Mouse (Mus musculus): ENCODE results near the gene Gnpnat1.

Gnpnat1 gene

DNA sequence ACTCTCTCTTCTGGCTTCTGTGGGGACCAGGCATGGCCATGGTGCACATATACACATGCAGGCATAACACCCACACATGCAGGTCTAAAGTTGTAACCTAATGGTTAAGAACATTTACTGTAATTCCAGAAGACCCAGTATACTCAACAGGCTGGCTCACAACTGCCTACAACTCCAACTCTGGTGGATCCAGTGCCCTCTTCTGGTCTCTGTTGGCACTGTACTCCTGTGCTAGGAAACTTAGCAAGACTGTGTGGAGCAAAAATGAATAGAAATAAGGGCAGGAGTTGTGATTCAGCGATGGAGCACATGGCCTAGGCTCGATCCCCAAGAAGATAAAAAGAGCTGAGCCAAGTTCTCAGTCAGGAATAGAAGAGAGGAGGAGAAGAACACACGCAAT is 4.9 kb downstream of the Gnpnat1 start:
- DNase-seq (ENCODE audit: low read depth): peak; percentile 39

DNA sequence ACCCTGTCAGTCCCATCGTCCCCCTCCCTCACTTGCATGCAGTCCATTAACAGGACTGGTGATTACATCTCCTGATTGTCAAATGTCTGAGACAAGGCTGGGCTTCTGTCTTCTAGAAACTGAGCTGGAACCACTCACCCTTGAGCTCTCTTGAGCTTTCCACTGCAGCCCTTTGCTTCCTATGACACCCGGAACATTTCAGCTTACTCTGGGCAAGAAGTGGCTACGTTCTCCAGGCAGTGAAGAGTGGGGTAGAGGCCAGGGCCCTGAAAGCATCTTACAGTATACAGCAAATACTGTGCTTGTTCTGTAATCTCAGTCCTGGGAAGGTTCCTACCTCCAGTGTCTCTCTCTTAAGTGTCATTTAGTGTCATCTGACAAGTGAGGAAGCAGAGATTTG is 15.5 kb downstream of the Gnpnat1 start:
- no peak for DNase-seq (ENCODE audit: low read depth)

DNA sequence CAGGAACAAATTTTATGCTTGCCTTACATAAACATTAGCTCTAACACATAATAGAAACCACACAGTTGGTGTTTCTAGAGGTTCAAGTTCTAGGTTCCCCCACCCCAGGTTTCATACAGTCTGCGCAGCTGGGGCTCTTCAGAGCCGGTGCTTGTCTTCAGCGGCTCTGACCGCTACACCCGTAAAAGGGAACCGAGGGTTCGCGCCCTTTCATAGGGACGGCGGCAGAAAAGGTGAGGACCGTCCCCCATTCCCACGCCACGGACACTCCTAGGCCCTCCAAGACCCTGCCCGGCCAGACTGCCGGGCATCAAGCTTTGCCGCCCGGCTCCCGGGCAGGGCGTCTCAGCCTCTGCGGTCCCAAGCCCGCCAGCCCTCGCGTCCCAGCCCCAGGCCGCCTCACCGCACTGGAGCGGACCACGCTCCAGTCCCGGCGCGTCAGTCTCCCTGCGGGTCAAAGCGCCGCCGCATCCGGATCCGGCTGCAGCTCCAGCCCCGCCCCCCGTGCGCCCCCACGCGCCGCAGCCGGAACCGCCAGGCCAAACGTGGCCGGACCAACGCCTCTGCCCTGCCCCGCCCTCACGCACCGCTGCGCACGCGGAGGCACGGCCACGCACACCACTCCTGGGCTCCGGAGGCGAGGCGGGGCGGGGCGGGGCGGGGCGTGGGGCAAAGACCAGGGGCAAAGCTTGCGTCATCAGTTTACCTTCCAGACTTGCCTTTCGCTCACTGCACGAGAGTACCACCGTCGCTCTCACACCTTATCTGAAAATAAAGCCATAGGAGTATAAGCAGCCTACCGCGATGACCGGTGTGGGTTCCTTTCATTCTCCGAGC is 16.1 kb downstream of the Gnpnat1 start:
- DNase-seq (ENCODE audit: low read depth): peak; percentile 91

DNA sequence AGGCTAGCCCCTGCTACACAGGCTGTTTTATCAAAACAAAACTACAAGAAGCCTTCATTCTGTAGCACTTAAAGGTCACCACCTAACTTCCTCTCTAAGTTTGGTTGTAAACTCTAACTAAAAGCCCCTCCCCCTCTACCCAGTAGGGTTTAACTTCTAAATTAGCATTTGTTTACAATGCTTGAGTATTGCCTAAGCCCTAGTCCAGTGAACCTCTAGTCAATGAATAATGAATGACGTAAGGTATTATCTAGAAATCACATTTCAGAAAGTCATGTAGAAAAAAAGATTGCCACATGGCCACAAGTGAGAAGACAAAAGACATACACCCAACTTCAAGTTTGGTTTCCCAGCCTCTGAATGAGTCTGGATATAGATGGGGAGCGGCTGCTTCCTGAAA is 17.2 kb downstream of the Gnpnat1 start:
- DNase-seq (ENCODE audit: low read depth): no peak

DNA sequence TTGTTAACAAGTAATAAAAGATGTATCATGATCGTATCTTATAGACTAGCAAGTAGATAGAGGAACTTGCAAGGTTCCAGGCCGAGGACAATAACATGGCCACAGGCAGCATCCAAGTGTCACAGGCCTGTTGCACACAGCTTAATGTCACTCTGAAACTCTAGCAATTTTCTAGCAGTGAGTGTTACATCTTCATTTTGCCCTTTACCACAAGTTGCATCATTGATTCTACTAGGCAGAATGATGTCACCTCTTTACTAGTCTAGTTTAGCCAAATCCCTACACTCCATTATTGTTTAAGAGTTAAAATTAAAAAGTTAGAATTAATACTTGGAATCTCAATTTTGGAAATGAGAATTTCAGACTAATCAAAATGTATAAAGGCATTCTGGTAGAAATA is 19.1 kb downstream of the Gnpnat1 start:
- DNase-seq (ENCODE audit: low read depth): no peak

DNA sequence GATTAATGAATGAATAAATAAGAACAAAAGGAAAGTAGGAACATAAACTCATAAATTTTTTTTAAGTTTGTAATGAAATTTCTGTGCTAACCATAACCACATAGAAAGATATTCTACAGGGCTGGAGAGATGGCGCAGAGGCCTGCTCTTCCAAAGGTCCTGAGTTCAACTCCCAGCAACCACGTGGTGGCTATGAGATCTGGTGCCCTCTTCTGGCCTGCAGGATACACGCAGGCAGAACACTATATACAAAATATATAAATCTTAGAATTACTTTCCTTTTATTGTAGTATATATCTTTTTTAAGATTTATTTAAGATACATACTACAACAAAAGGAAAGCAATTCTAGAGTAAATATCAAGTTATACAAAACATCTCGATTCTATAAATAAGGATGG is 21.8 kb downstream of the Gnpnat1 start:
- no peak for DNase-seq (ENCODE audit: low read depth)

DNA sequence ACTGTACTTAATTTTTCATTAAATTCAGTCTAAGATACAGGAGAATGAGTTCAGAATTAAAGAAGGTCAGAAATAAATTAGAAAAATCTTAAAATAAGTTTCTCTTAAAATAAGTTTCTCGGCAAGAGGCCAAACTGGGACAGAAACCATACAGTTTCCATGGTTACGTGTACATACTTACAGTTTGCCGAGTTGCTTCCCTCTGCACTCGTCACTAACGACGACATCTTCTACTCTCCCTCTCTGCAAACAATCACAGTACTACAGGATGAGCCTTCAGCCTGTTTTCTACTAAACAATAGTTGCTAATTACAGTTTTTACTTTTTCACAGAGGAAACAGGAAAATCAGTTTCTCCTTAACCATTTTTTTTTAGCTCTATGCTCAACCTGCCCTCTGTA is 24.0 kb downstream of the Gnpnat1 start:
- no peak for DNase-seq (ENCODE audit: low read depth)

DNA sequence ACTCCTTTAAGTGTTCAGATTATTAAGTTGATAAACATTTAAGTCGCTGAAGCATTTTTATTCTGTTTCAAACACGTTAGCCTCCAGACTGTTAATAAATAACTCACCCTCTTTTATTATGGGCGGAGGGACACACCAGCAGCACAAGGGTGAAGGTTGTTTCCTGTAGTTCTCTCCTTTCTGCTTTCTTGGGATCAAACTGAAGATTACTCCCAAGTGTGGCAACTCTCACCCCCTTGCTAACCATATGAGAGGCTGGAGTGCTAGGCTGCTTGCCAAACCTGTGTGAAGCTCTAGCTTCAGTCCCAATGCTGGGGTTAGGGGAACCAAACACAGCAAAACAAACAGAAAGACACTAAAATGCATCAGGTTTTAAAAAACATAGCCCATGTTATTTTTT is 25.9 kb downstream of the Gnpnat1 start:
- DNase-seq (ENCODE audit: low read depth): no peak

DNA sequence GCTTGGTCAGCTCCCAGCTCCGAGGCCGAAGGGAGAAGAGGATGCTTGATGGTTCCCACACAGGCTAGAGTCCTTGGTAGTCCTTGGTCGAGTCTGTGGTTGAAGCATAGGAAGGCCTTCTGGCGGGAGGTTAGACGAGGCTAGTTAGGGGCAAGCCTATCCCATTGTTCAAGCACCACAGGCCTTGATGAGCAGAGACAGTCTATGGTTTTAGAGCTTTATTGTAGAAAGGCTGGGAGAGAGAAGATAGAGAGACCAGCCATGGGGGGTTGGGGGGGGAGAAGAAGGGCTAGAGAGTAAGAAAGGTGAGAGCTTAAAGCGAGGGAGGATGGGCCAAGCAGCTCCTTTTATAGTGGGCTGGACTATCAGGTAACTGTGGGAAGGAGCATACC is 39.5 kb downstream of the Gnpnat1 start:
- DNase-seq (ENCODE audit: low read depth): no peak

DNA sequence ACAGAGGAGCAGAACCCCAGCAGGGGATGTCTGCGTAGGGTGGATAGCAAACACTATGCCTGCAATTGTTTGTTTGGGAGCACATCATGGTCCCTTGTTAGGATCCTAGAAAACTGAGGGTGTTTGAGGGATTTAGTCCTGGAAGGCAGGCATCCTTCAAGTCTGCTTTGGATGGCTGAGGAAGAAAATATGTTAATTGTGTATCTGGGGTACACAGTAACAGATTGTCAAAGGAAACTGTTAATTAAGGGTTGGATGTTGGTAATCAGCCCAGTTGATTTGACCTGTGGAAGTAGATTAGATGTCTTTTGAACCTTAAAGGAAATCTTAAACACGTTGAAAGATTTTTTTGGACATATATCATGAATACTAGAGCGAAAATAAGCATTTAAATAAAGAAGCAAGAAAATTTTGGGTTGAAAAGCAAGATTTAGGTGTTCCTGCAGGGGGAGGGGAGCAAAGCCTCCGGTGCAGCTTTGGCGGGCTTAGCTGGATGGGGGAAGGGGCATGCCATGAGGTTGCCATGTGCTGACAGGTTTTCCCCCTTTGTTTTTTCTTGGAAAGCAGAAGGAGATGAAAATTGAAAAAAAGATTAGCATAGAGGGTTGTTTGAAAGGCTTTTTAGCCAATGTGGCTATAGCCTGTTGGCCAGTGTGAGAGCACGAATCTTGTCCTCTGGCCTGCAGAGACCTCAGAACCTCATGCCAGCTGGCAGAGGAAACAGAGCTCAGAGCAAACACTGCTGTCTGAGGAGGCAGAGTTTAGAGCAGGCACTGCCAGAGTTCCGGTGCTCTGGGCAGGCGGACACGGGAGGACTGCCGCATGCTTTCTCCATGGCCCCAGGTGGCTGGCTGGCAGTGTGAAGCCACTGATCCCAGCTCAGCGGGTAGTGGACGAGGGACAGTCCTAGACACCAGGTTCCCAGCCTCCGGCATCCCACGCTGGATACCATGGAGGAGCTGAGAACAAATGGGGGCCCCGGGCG is 40.2 kb downstream of the Gnpnat1 start:
- DNase-seq (ENCODE audit: low read depth): no peak

DNA sequence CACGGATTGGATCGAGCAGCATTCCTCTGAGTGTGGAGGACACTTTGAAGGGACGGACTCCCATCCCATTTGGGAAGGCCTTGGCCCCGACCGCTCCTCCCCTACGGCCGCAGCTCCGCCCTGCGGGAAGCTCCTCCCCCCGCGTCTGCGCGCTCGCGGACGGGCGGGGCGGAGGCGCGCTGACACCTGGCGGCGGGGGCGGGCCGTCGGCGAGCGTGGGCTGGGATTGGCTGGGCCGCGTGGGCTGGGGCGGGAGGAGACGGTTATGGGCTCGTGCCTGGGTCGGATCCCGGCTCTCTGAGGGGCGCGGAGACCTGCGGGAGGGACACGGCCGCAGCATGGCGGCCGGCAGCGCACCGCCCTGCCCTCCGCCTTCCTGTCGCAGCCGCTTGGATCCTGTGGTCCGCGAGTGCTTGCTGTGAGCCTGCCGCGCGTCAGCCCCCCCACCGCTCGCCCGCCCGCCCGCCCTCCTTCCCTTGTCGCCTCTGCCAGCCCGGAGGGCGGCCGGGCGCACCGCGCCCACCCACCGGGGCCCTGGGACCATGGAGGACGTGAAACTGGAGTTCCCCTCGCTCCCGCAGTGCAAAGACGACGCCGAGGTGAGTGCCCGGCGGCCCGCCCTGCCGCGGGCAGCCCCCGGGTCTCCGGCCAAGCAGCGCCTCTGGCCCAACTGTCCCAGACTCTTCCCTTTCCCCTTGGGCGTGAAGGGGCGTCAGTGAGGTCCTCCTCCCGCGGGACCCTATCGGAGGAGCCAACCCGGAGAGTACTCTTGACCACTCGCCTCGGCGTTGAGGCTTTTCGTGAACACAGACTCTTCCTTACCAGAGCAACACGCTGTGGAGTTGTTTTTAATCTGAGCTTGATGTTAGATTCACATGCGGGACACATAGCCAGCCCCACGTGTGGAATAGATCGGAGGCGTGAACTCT is 53.5 kb downstream of the Gnpnat1 start, which contains the start of gene Styx:
Styx (plus strand) TSS at position 163 of the 929 bp plus-strand sequence.
- DNase-seq (ENCODE audit: low read depth): peak; percentile 95

DNA sequence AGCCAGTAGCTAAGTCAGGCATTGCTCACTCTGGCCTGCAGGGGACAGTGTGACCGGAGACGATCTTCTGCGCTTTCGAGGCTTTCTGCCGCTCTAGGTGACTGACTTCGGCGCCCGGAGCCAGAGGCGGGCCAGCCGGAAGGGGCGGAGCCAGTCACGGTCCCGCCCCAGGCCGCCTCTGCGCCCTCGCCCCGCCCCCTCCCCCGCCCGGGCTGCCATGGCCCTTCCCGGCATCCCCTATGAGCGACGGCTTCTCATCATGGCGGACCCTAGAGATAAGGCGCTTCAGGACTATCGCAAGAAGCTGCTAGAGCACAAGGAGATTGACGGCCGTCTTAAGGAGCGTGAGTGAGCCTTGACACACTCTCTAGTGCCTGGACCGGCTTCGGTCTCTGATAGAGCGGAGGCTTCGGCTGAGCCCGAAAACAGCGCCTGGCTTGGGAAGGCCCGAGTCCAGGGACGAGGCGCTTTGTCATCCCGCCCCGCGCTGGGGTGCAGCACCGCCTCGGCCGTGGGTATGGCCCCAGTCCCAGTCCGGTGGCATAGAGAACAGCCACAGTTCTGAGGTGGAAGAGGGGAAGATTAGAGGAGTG is 75.0 kb downstream of the Gnpnat1 start, which contains the start of gene Psmc6:
Psmc6 (plus strand) TSS at position 200 of the 593 bp plus-strand sequence.
- DNase-seq (ENCODE audit: low read depth): peak; percentile 94

DNA sequence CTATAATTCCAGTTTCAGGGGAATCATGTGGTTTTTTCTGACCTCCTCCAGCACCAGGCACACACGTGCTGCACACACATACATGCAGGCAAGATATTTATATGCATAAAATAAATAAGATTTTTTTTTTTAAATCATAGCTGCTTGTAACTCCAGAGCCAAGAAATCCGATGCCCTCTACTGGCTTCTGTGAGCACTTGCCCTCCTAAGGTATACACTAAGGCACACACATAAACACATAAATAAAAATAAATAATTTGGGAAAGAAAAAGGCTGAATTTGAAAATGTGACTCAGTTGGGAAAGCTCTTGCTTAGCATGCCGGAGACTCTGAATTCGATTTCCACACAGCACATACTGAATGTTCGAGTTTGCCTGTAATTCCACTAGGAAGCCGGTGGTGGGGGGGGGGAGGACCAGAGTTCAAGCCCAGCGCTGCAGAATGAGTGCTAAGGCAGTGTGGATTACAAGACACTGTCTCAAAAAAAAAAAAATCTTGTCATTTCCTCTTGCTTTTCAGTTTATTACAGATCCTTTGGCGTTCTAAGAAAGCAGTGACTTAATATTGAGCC is 75.6 kb downstream of the Gnpnat1 start:
- DNase-seq (ENCODE audit: low read depth): no peak

DNA sequence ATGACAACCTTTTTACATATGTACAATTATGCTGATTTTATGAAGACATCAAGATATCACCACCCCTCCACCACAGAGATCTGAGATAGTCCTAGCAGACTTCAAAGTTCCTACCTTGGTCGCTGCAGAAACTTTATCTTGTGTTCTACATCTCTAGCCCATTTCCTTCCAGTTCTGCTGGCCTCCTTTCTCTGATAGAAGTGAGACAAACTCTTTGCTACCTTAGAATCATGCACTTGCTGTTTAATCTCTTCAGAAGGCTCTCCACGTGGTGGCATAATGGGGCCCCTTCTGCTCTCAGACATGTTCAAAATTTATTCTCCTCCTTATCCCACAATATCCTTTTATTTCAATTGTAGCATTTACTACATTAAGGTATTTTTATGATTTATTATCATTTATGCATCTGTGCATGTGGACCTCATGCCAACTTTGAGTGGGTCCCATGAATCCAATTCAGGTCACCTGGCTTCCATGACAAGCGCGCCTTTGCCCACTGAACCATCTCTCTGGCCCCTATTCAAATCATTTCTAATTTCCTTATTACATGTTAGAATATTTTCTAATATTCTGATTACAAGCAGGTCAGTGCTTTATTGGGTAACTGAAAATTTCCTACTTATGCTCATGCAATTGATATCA is 76.5 kb downstream of the Gnpnat1 start:
- no peak for DNase-seq (ENCODE audit: low read depth)
